10 mouse cellular contexts compared by ENCODE assay signal in the genomic region with DNA sequence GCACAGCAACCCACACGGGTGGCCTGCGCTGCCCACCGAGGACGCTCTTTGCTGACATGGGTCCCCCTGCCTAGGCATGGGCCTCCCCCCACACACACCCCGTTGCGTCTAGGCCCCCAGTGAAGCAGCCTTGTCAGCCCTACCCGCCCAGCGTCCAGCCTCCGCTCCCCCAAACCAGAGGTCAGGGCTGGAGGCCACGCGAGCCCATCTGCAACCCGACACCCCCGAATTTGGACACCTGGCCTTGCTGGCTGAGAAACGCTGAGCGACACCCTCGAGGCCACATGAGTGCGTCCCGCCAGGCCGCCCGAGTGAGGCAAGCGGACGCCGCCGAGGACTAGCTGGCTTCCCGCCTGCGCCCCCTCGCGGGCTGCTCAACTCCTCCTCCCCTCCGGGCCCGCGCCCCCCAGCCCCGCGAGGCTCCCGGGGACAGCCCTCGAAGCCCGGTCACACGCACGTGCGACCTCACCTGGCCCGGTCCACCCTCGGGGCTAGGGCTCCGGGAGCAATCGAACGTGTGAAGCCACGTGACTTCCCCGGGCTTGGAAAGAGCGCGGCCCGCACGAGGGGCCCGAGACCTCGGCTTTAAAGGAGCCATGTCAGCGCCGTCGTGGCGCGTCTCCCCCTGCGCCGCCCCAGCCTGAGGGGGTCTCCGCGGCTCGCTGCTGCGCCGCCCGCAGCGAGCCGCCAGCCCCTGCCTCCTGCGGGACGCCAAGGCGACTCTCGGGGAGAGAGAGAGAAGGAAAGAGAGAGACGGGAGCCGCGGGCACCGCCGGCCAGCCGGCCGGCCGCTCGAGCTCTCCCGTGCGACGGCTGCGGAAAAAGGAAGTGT. TPM values are rescaled to one million over a fixed set of nuclear protein-coding genes. Genes with fewer than 3 reads are reported as not detected.
DNase-seq lines count a peak whose midpoint lies in the region; ATAC-seq lines count a peak whose summit lies in the region.
"Had no signal": no experiment of that assay in that cellular context is flagged by ENCODE, and none has a peak within 500 bp of the region (broad histone marks: within the 10 kb centered on the region; RNA-seq: fewer than 3 reads in every experiment).

No protein-coding gene starts in this region.

- peak overlapping the region; percentile 88 for H3K4me3 ChIP-seq in megakaryocyte, embryonic 14.5 days (replicated peaks)
- peak overlapping the region; percentile 68 for H3K4me3 ChIP-seq in heart, embryonic 10.5 days
- H3K4me3 ChIP-seq in liver, embryonic 12.5 days: peak overlapping the region; percentile 53
- peak overlapping the region; percentile 54 for H3K4me3 ChIP-seq in neural tube, embryonic 14.5 days (ENCODE audit: low read depth, low read length)

- ATAC-seq in megakaryocyte, adult 5-6 weeks (ENCODE audit: poor library complexity, severe bottlenecking): no peak
- no peak for ATAC-seq in liver, embryonic 12.5 days
- ATAC-seq in neural tube, embryonic 14.5 days (ENCODE audit: low read depth): peak; percentile 48; the same call in 1 of the 2 replicates

- H3K27me3 ChIP-seq in megakaryocyte, embryonic 14.5 days (replicated peaks): peaks cover 79% of the 10 kb centered on the region
- H3K27me3 ChIP-seq in heart, embryonic 10.5 days (ENCODE audit: insufficient read depth, poor library complexity, severe bottlenecking): peaks cover 85% of the 10 kb centered on the region
- H3K27me3 ChIP-seq in liver, embryonic 12.5 days (replicated peaks): peaks cover 82% of the 10 kb centered on the region
- H3K27me3 ChIP-seq in neural tube, embryonic 14.5 days (ENCODE audit: control insufficient read depth, insufficient read depth, low read length): peaks cover 42% of the 10 kb centered on the region

- H3K9ac ChIP-seq in liver, embryonic 12.5 days: no peak overlapping the region
- peak overlapping the region; percentile 48; the same call in 1 of the 2 replicates for H3K9ac ChIP-seq in neural tube, embryonic 14.5 days (replicated peaks; ENCODE audit: low read depth, low read length)

- DNase-seq in embryo, embryonic 11 days: peak; percentile 73
- no peak for DNase-seq in heart, embryonic 10.5 days (ENCODE audit: low spot score)
- DNase-seq in kidney, adult 8-10 months: peak; percentile 28 to 58
- DNase-seq in yolk sac, embryonic 10.5 days (ENCODE audit: low spot score): peak; percentile 35

- WGBS in heart, embryonic 10.5 days: 6% methylated on average over 84 of the region's 84 CpGs
- WGBS in liver, embryonic 12.5 days (ENCODE audit: insufficient replicate concordance): 10% methylated on average over 68 of the region's 84 CpGs
- WGBS in neural tube, embryonic 14.5 days: 2% methylated on average over 72 of the region's 84 CpGs

- H3K9me3 ChIP-seq in megakaryocyte, embryonic 14.5 days: peaks cover 11% of the 10 kb centered on the region
- H3K9me3 ChIP-seq in heart, embryonic 10.5 days: no peaks in the 10 kb centered on the region
- H3K9me3 ChIP-seq in liver, embryonic 12.5 days (replicated peaks): no peaks in the 10 kb centered on the region
- H3K9me3 ChIP-seq in neural tube, embryonic 14.5 days (ENCODE audit: control insufficient read depth, low read length): no peaks in the 10 kb centered on the region

- peak overlapping the region; percentile 76 for H3K4me2 ChIP-seq in liver, embryonic 12.5 days
- H3K4me2 ChIP-seq in neural tube, embryonic 14.5 days (ENCODE audit: low read depth, low read length): peak overlapping the region; percentile 91

- H3K27ac ChIP-seq in heart, embryonic 10.5 days: peak overlapping the region; percentile 76
- no peak overlapping the region for H3K27ac ChIP-seq in liver, embryonic 12.5 days
- no peak overlapping the region for H3K27ac ChIP-seq in neural tube, embryonic 14.5 days (ENCODE audit: low read depth, low read length)

- no peaks in the 10 kb centered on the region for H3K36me3 ChIP-seq in megakaryocyte, embryonic 14.5 days (replicated peaks; ENCODE audit: low read length)
- H3K36me3 ChIP-seq in heart, embryonic 10.5 days: no peaks in the 10 kb centered on the region
- no peaks in the 10 kb centered on the region for H3K36me3 ChIP-seq in liver, embryonic 12.5 days
- H3K36me3 ChIP-seq in neural tube, embryonic 14.5 days (ENCODE audit: control insufficient read depth, insufficient read depth, low read length): no peaks in the 10 kb centered on the region

- peaks cover 26% of the 10 kb centered on the region for H3K4me1 ChIP-seq in megakaryocyte, embryonic 14.5 days
- H3K4me1 ChIP-seq in heart, embryonic 10.5 days: peaks cover 27% of the 10 kb centered on the region
- peaks cover 24% of the 10 kb centered on the region for H3K4me1 ChIP-seq in liver, embryonic 12.5 days
- H3K4me1 ChIP-seq in neural tube, embryonic 14.5 days (ENCODE audit: control insufficient read depth, insufficient read depth, low read length): peaks cover 21% of the 10 kb centered on the region; the same call in 1 of the 2 replicates

RNA-seq across cellular contexts. Expression of gene Cpeb1, which starts 1.6 kb away (rescaled TPM):
- polyA plus RNA-seq in megakaryocyte, embryonic 14.5 days (2012; ENCODE audit: insufficient read depth, low replicate concordance): not detected in 2 replicates
- 0.22 and 0.34 TPM in 2 replicates for total RNA-seq in megakaryocyte, adult 5-6 weeks (2015)
- total RNA-seq in megakaryocyte, adult 5-6 weeks (2017): 0.70 and 1.5 TPM in 2 replicates
- polyA plus RNA-seq in heart, embryonic 10.5 days (2016; fragmentation: Nextera tagmentation; extraction: Ambion mirVana): 1.8 and 3.1 TPM in 2 replicates
- polyA plus RNA-seq in liver, embryonic 12.5 days (2016; fragmentation: Nextera tagmentation; extraction: Ambion mirVana): 0.08 and 0.15 TPM in 2 replicates
- polyA plus RNA-seq in neural tube, embryonic 14.5 days (2014; fragmentation: Nextera tagmentation; extraction: Ambion mirVana): 6.9 and 8.0 TPM in 2 replicates
- total RNA-seq: MEL had no signal

RNA-seq across cellular contexts. Expression of gene Ap3b2, which starts 40.1 kb away (rescaled TPM):
- not detected in 2 replicates for polyA plus RNA-seq in megakaryocyte, embryonic 14.5 days (2012; ENCODE audit: insufficient read depth, low replicate concordance)
- not detected in 2 replicates for total RNA-seq in megakaryocyte, adult 5-6 weeks (2015)
- not detected in 2 replicates for total RNA-seq in megakaryocyte, adult 5-6 weeks (2017)
- polyA plus RNA-seq in heart, embryonic 10.5 days (2016; fragmentation: Nextera tagmentation; extraction: Ambion mirVana): 12.9 and 16.8 TPM in 2 replicates
- 0.13 and 0.35 TPM in 2 replicates for polyA plus RNA-seq in liver, embryonic 12.5 days (2016; fragmentation: Nextera tagmentation; extraction: Ambion mirVana)
- 136 and 145 TPM in 2 replicates for polyA plus RNA-seq in neural tube, embryonic 14.5 days (2014; fragmentation: Nextera tagmentation; extraction: Ambion mirVana)
- total RNA-seq: MEL had no signal

RNA-seq across cellular contexts. Expression of gene BC048679, which starts 44.4 kb away (rescaled TPM):
- not detected in 2 replicates for polyA plus RNA-seq in megakaryocyte, embryonic 14.5 days (2012; ENCODE audit: insufficient read depth, low replicate concordance)
- not detected in 2 replicates for total RNA-seq in megakaryocyte, adult 5-6 weeks (2015)
- not detected in 2 replicates for total RNA-seq in megakaryocyte, adult 5-6 weeks (2017)
- not detected in 2 replicates for polyA plus RNA-seq in heart, embryonic 10.5 days (2016; fragmentation: Nextera tagmentation; extraction: Ambion mirVana)
- not detected in 2 replicates for polyA plus RNA-seq in liver, embryonic 12.5 days (2016; fragmentation: Nextera tagmentation; extraction: Ambion mirVana)
- polyA plus RNA-seq in neural tube, embryonic 14.5 days (2014; fragmentation: Nextera tagmentation; extraction: Ambion mirVana): not detected in 2 replicates
- total RNA-seq: layer of hippocampus, postnatal 14 days; MEL had no signal

Comparison
In these comparisons a context has a peak if more than half of its experiments do, and no peak if none do; other contexts are left out.
1. RNA of gene Ap3b2, which starts 40.1 kb away (polyA plus RNA-seq): 136 to 145 TPM in neural tube, embryonic 14.5 days and 12.9 to 16.8 TPM in heart, embryonic 10.5 days; 0.13 to 0.35 TPM in liver, embryonic 12.5 days and not detected in megakaryocyte, embryonic 14.5 days; every median in the first group is over 10 times any median in the second.
2. Peak in every context shown above with its lines, with median percentiles within 50 percentile points of each other: H3K4me3 ChIP-seq.